Mouse (Mus musculus): ENCODE data around the gene Usp2.

GRCm38 (mm10) chr9:44029580-44030236 is 37.1 kb upstream of the Usp2 start:
- TF ChIP-seq ZKSCAN1 (IDR thresholded peaks at IDR 0.05; ENCODE audit: borderline replicate concordance, low read depth, low read length) (no peak), EP300 (IDR thresholded peaks at IDR 0.05; ENCODE audit: low read length) (no peak), USF2 (conservative IDR thresholded peaks at IDR 0.05; ENCODE audit: low read depth, low read length) (no peak)

Measured in CH12.LX (cell line).